Mouse (Mus musculus): Measurements from ENCODE around the gene Pygb. TPM values are rescaled to one million over a fixed set of nuclear protein-coding genes. Genes with fewer than 3 reads are reported as not detected.
A peak's percentile ranks its signal among the peaks of the same experiment; 100 is the strongest.

The Pygb gene
- polyA plus RNA-seq, 1 experiment from 2014 or later = 86.2 TPM

DNA sequence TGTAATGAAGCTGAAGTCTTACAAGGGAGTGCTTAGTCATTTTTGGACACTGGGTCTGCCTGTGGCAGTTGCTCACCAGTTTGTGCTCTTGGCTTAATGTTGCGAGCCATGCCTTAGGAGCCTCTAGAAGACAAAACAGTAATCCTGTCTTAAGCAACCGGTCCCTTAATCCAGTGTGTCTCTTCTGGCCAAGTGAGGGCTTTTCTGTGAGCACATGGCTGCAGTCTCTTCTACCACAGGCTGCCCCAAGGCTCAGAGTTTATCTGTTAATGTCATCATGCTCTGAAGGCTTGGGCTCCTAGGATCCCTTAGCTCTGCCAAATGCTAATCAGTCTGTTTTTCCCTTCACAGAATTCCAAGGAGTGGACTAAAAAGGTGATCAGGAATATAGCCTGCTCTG lies 43.5 kb downstream of the Pygb start:
- Histone ChIP-seq H3K27me3 (replicated peaks) (no peaks in the 10 kb centered on the region), H3K27ac (no peak overlapping the region), H3K4me2 (replicated peaks) (no peak overlapping the region), H3K36me3 (peaks cover 39% of the 10 kb centered on the region), H3K4me1 (replicated peaks) (no peaks in the 10 kb centered on the region), H3K9ac (no peak overlapping the region), H3K9me3 (no peaks in the 10 kb centered on the region), H3K4me3 (replicated peaks) (no peak overlapping the region)
- WGBS = 92% methylated on average over 2 of the region's 2 CpGs
- ATAC-seq = no peak

GRCm38 (mm10) chr2:150830911-150831441 lies 44.4 kb downstream of the Pygb start:
- no peak overlapping the region for H3K4me2 ChIP-seq (replicated peaks)
- no peaks in the 10 kb centered on the region for H3K27me3 ChIP-seq (replicated peaks)
- no peaks in the 10 kb centered on the region for H3K4me1 ChIP-seq (replicated peaks)
- H3K27ac ChIP-seq = no peak overlapping the region
- H3K9ac ChIP-seq = no peak overlapping the region
- no peaks in the 10 kb centered on the region for H3K9me3 ChIP-seq
- H3K36me3 ChIP-seq = peaks cover 38% of the 10 kb centered on the region
- 82% methylated on average over 3 of the region's 3 CpGs for WGBS
- H3K4me3 ChIP-seq (replicated peaks) = no peak overlapping the region
- ATAC-seq = no peak

GRCm38 (mm10) chr2:150832029-150832428 lies 45.5 kb downstream of the Pygb start:
- ATAC-seq = no peak

GRCm38 (mm10) chr2:150834616-150835015 lies 48.1 kb downstream of the Pygb start:
- WGBS = 90% methylated on average over 7 of the region's 7 CpGs
- Histone ChIP-seq H3K4me2 (replicated peaks) (no peak overlapping the region), H3K9ac (no peak overlapping the region), H3K4me1 (replicated peaks) (no peaks in the 10 kb centered on the region), H3K27ac (no peak overlapping the region), H3K4me3 (replicated peaks) (no peak overlapping the region), H3K9me3 (no peaks in the 10 kb centered on the region), H3K27me3 (replicated peaks) (no peaks in the 10 kb centered on the region), H3K36me3 (peaks cover 24% of the 10 kb centered on the region)
- ATAC-seq = no peak

More at GRCm38 (mm10) chr2:150832029-150832428, 45.5 kb downstream of the Pygb start:
- H3K4me3 ChIP-seq (replicated peaks) = no peak overlapping the region
- no peaks in the 10 kb centered on the region for H3K27me3 ChIP-seq (replicated peaks)
- H3K4me2 ChIP-seq (replicated peaks) = no peak overlapping the region
- H3K36me3 ChIP-seq = peaks cover 27% of the 10 kb centered on the region
- H3K27ac ChIP-seq = no peak overlapping the region
- no peaks in the 10 kb centered on the region for H3K4me1 ChIP-seq (replicated peaks)
- 96% methylated on average over 7 of the region's 7 CpGs for WGBS
- no peaks in the 10 kb centered on the region for H3K9me3 ChIP-seq
- H3K9ac ChIP-seq = no peak overlapping the region

GRCm38 (mm10) chr2:150835975-150836374 lies 49.4 kb downstream of the Pygb start:
- no peak for ATAC-seq
- no peak overlapping the region for H3K4me2 ChIP-seq (replicated peaks)
- H3K36me3 ChIP-seq = peaks cover 10% of the 10 kb centered on the region; the same call in 1 of the 2 replicates
- no peaks in the 10 kb centered on the region for H3K9me3 ChIP-seq
- no peak overlapping the region for H3K9ac ChIP-seq
- 94% methylated on average over 4 of the region's 4 CpGs for WGBS
- no peak overlapping the region for H3K27ac ChIP-seq
- H3K27me3 ChIP-seq (replicated peaks) = no peaks in the 10 kb centered on the region
- no peak overlapping the region for H3K4me3 ChIP-seq (replicated peaks)
- no peaks in the 10 kb centered on the region for H3K4me1 ChIP-seq (replicated peaks)

DNA sequence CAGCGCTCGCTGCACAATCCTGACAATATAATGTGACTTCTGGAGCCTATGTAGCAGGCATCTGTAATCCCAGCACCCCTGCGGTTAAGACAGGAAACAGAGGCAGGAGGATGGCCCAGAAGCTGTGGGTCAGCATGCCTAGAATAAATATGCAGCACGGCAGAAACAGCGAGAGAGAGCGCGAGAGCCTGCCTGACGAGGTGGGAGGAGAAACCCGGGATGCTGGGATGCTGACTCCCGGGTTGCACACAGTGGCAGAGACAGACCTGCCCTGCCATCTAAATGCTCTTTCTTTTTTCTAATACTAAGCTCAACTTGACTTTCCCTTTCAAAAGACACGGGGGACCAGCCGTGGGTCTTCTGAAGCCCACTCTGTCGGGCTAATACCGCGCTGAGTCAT lies 50.4 kb downstream of the Pygb start:
- Histone ChIP-seq H3K9ac (no peak overlapping the region), H3K27me3 (replicated peaks) (no peaks in the 10 kb centered on the region), H3K4me3 (replicated peaks) (no peak overlapping the region), H3K9me3 (no peaks in the 10 kb centered on the region), H3K4me2 (replicated peaks) (no peak overlapping the region), H3K4me1 (replicated peaks) (no peaks in the 10 kb centered on the region), H3K36me3 (0 out of 2 replicates have a peak, but pooled peaks cover 3% of the 10 kb centered on the region), H3K27ac (no peak overlapping the region)
- 75% methylated on average over 15 of the region's 15 CpGs for WGBS
- ATAC-seq = no peak

DNA sequence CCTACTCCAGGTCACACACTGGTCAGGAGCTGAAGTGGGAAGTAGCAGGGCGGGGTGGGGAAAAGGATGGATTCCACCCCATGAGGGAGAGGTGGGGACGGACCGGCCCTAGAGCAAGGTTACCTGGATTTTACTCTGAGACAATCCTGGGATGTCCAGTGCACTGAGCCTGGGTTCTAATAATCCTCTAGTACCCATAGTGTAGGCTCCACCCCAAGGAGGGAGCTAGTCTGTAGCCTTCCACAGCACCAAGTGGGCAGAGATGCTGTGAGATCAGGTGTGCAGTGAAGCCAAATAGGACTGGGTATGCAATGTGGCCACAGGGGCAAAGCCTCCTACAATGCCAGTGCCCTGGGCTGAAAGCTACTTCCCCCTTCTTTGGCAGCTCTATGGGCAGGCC lies 51.2 kb downstream of the Pygb start:
- 93% methylated on average over 3 of the region's 3 CpGs for WGBS
- no peak for ATAC-seq

GRCm38 (mm10) chr2:150839686-150840471 lies 53.3 kb downstream of the Pygb start:
- 0 out of 2 replicates have a peak, but pooled peaks have one; percentile 36 for ATAC-seq
- H3K4me1 ChIP-seq (replicated peaks) = no peaks in the 10 kb centered on the region
- H3K36me3 ChIP-seq = 0 out of 2 replicates have a peak, but pooled peaks cover 3% of the 10 kb centered on the region
- no peak overlapping the region for H3K4me3 ChIP-seq (replicated peaks)
- no peaks in the 10 kb centered on the region for H3K27me3 ChIP-seq (replicated peaks)
- no peaks in the 10 kb centered on the region for H3K9me3 ChIP-seq
- H3K4me2 ChIP-seq (replicated peaks) = no peak overlapping the region
- no peak overlapping the region for H3K9ac ChIP-seq
- no peak overlapping the region for H3K27ac ChIP-seq
- WGBS = 70% methylated on average over 12 of the region's 12 CpGs

More for the DNA sequence above, 51.2 kb downstream of the Pygb start:
- Histone ChIP-seq H3K27ac (no peak overlapping the region), H3K9me3 (no peaks in the 10 kb centered on the region), H3K4me1 (replicated peaks) (no peaks in the 10 kb centered on the region), H3K4me2 (replicated peaks) (no peak overlapping the region), H3K27me3 (replicated peaks) (no peaks in the 10 kb centered on the region), H3K9ac (no peak overlapping the region), H3K36me3 (0 out of 2 replicates have a peak, but pooled peaks cover 3% of the 10 kb centered on the region), H3K4me3 (replicated peaks) (no peak overlapping the region)

GRCm38 (mm10) chr2:150841109-150841508 lies 54.6 kb downstream of the Pygb start:
- ATAC-seq = no peak
- Histone ChIP-seq H3K27ac (no peak overlapping the region), H3K4me3 (replicated peaks) (no peak overlapping the region), H3K4me1 (replicated peaks) (no peaks in the 10 kb centered on the region), H3K36me3 (peaks cover 3% of the 10 kb centered on the region; the same call in 1 of the 2 replicates), H3K9ac (no peak overlapping the region), H3K9me3 (no peaks in the 10 kb centered on the region), H3K27me3 (replicated peaks) (no peaks in the 10 kb centered on the region), H3K4me2 (replicated peaks) (no peak overlapping the region)
- 62% methylated on average over 11 of the region's 11 CpGs for WGBS

- Histone ChIP-seq H3K36me3 (peaks cover 3% of the 10 kb centered on the region; the same call in 1 of the 2 replicates), H3K4me3 (replicated peaks) (no peak overlapping the region), H3K27me3 (replicated peaks) (no peaks in the 10 kb centered on the region), H3K9me3 (no peaks in the 10 kb centered on the region), H3K4me1 (replicated peaks) (no peaks in the 10 kb centered on the region), H3K9ac (no peak overlapping the region), H3K4me2 (replicated peaks) (no peak overlapping the region), H3K27ac (no peak overlapping the region)
- ATAC-seq = no peak
- WGBS = 54% methylated on average over 7 of the region's 7 CpGs
These were observed 55.5 kb downstream of the Pygb start for GRCm38 (mm10) chr2:150842049-150842461.

DNA sequence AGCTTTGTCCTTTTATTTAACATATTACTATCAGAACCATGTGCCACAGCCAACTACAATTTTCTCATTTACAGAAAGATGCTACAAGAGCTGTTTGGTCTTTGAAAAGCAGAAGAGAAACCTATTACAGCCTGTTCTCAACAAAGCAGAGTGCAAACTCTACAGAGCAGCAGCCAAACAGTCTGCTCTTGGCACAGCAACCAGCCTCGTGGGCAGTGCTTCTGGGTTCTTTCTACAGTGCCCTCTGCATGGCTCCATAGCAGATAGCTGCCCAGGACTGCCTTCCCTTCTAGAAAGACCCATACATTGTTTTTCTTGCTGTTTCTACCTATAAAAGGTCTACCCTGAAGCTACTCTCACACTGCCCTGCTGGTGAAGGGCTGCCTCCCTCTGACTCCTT lies 58.3 kb downstream of the Pygb start:
- Histone ChIP-seq H3K36me3 (no peaks in the 10 kb centered on the region; the same call in 1 of the 2 replicates), H3K9me3 (no peaks in the 10 kb centered on the region), H3K4me1 (replicated peaks) (peaks cover 3% of the 10 kb centered on the region; the same call in 1 of the 2 replicates), H3K27ac (no peak overlapping the region), H3K4me2 (replicated peaks) (no peak overlapping the region), H3K9ac (no peak overlapping the region), H3K27me3 (replicated peaks) (no peaks in the 10 kb centered on the region), H3K4me3 (replicated peaks) (no peak overlapping the region)
- no peak for ATAC-seq
- WGBS = 61% methylated on average over 1 of the region's 1 CpGs

- no peak for ATAC-seq
- Histone ChIP-seq H3K36me3 (no peaks in the 10 kb centered on the region; the same call in 1 of the 2 replicates), H3K4me2 (replicated peaks) (no peak overlapping the region), H3K27me3 (replicated peaks) (no peaks in the 10 kb centered on the region), H3K4me1 (replicated peaks) (peaks cover 3% of the 10 kb centered on the region; the same call in 1 of the 2 replicates), H3K9me3 (no peaks in the 10 kb centered on the region), H3K4me3 (replicated peaks) (no peak overlapping the region), H3K9ac (no peak overlapping the region), H3K27ac (no peak overlapping the region)
- WGBS = 54% methylated on average over 8 of the region's 8 CpGs
These were observed 61.0 kb downstream of the Pygb start for GRCm38 (mm10) chr2:150847436-150847995.

Measured in intestine, embryonic 15.5 days (tissue).